Mouse (Mus musculus) limb, embryonic 14.5 days (tissue): Measurements from ENCODE around the gene Rsrc1. TPM values are rescaled to one million over a fixed set of nuclear protein-coding genes. Genes with fewer than 3 reads are reported as not detected.

Source experiments
- ATAC-seq: fragments of 200-750 bp; cut with Nextera tagmentation; 2 replicates; pipeline ENCODE4 v1.8.0; 2017; ENCODE audit warnings: low read depth, moderate number of reproducible peaks, moderate TSS enrichment; ENCODE audit not compliant: low FRiP score
- DNase-seq: peaks from one replicate; pipeline ENCODE4 v3.0.0-alpha.2; 2015; ENCODE audit warnings: low spot score
- H3K27ac ChIP-seq: fragments of 300-500 bp; sonication (generic); replicated peaks from 2 replicates; pipeline ENCODE4 v1.5.1; 2014; ENCODE audit warnings: low read depth, mild to moderate bottlenecking, low read length, moderate library complexity, mixed read lengths
- H3K27me3 ChIP-seq: fragments of 300-500 bp; sonication (generic); 2 replicates; pipeline ENCODE4 v1.6.1; 2014; ENCODE audit warnings: low read length, mixed read lengths; ENCODE audit not compliant: control insufficient read depth, insufficient read depth
- H3K36me3 ChIP-seq: fragments of 300-500 bp; sonication (generic); 2 replicates; pipeline ENCODE4 v1.6.1; 2014; ENCODE audit warnings: mild to moderate bottlenecking, low read length, moderate library complexity, mixed read lengths; ENCODE audit not compliant: control insufficient read depth, insufficient read depth
- H3K4me1 ChIP-seq: fragments of 300-500 bp; sonication (generic); 2 replicates; pipeline ENCODE4 v1.6.1; 2014; ENCODE audit warnings: antibody characterized with exemption, low read length, mixed read lengths; ENCODE audit not compliant: control insufficient read depth, insufficient read depth
- H3K4me2 ChIP-seq: fragments of 300-500 bp; sonication (generic); replicated peaks from 2 replicates; pipeline ENCODE4 v1.6.1; 2014; ENCODE audit warnings: low read depth, mild to moderate bottlenecking, low read length, moderate library complexity; ENCODE audit not compliant: severe bottlenecking
- H3K4me3 ChIP-seq: fragments of 300-500 bp; sonication (generic); replicated peaks from 2 replicates; pipeline ENCODE4 v1.5.1; 2014; ENCODE audit warnings: low read length
- H3K9ac ChIP-seq: fragments of 300-500 bp; sonication (generic); 2 replicates; pipeline ENCODE4 v1.6.1; 2014; ENCODE audit warnings: mild to moderate bottlenecking, low read depth, low read length, moderate library complexity; ENCODE audit not compliant: severe bottlenecking
- H3K9me3 ChIP-seq: fragments of 300-500 bp; sonication (generic); 2 replicates; pipeline ENCODE4 v1.6.1; 2016; ENCODE audit warnings: low read length; ENCODE audit not compliant: control insufficient read depth
- POLR2A ChIP-seq: fragments of 200-500 bp; IDR thresholded peaks from 2 replicates; pipeline ENCODE4 v1.8.0; 2012; ENCODE audit warnings: inconsistent platforms, mild to moderate bottlenecking, moderate library complexity, borderline replicate concordance; ENCODE audit not compliant: insufficient read depth, insufficient read length; ENCODE audit errors: extremely low read depth
- WGBS: fragments of 180-500 bp; shearing (Covaris S2); extraction: QIAGEN DNeasy Blood & Tissue Kit; methylation state at CpG from one replicate; pipeline ENCODE4 v1.1.7; 2014; 5-methylcytosine and 5-hydroxymethylcytosine counted together
- polyA plus RNA-seq, 2 experiments: library from polyadenylated mRNA; depleted of rRNA in 1 of 2; stranded (reverse) in 1 of 2; unstranded in 1 of 2; fragments of >200 nt; fragmentation: Nextera tagmentation in 1 of 2; extraction: Ambion mirVana in 1 of 2; gene quantifications; 2 replicates each; pipeline versions ENCODE4 v1.2.1 to v1.2.3; 2012 to 2014

The Rsrc1 gene
- polyA plus RNA-seq, 2 experiments: 22.9 to 41.8 TPM

GRCm38 (mm10) chr3:66974501-66974900 lies 6.7 kb upstream of the Rsrc1 start:
- no peak for TF ChIP-seq POLR2A
- Histone ChIP-seq H3K27me3 (peaks cover 87% of the 10 kb centered on the region), H3K4me3 (no peak overlapping the region), H3K4me1 (peaks cover 7% of the 10 kb centered on the region; the same call in 1 of the 2 replicates), H3K9me3 (no peaks in the 10 kb centered on the region), H3K27ac (no peak overlapping the region), H3K9ac (0 out of 2 replicates have a peak overlapping the region, but pooled peaks have one; percentile 8), H3K36me3 (0 out of 2 replicates have a peak, but pooled peaks cover 12% of the 10 kb centered on the region), H3K4me2 (0 out of 2 replicates have a peak overlapping the region, but pooled peaks have one; percentile 80)
- WGBS: 24% methylated on average over 3 of the region's 3 CpGs
- DNase-seq (no peak), ATAC-seq (no peak)

GRCm38 (mm10) chr3:66976889-66977615 lies 4.1 kb upstream of the Rsrc1 start:
- TF ChIP-seq POLR2A: no peak
- 0 out of 2 replicates have a peak, but pooled peaks cover 12% of the 10 kb centered on the region for H3K36me3 ChIP-seq
- H3K4me3 ChIP-seq: peak overlapping the region; percentile 66
- DNase-seq: no peak
- H3K9me3 ChIP-seq: no peaks in the 10 kb centered on the region
- WGBS: 8% methylated on average over 13 of the region's 13 CpGs
- H3K27me3 ChIP-seq: peaks cover 74% of the 10 kb centered on the region
- H3K4me1 ChIP-seq: 0 out of 2 replicates have a peak, but pooled peaks cover 3% of the 10 kb centered on the region
- H3K4me2 ChIP-seq: peak overlapping the region; percentile 67
- H3K27ac ChIP-seq: peak overlapping the region; percentile 96
- peak overlapping the region; percentile 91 for H3K9ac ChIP-seq
- peak; percentile 44; the same call in 1 of the 2 replicates for ATAC-seq

- peaks cover 71% of the 10 kb centered on the region for H3K27me3 ChIP-seq
- H3K36me3 ChIP-seq: 0 out of 2 replicates have a peak, but pooled peaks cover 12% of the 10 kb centered on the region
- WGBS: 2% methylated on average over 25 of the region's 25 CpGs
- H3K4me2 ChIP-seq: peak overlapping the region; percentile 67
- H3K9me3 ChIP-seq: no peaks in the 10 kb centered on the region
- H3K27ac ChIP-seq: peak overlapping the region; percentile 96
- 0 out of 2 replicates have a peak, but pooled peaks cover 3% of the 10 kb centered on the region for H3K4me1 ChIP-seq
- no peak for DNase-seq
- TF ChIP-seq POLR2A: no peak
- no peak for ATAC-seq
- H3K9ac ChIP-seq: peak overlapping the region; percentile 91
- peak overlapping the region; percentile 66 for H3K4me3 ChIP-seq
Observed at GRCm38 (mm10) chr3:66977811-66978456, 3.3 kb upstream of the Rsrc1 start.

- DNase-seq (no peak), ATAC-seq (no peak)
- peak overlapping the region; percentile 91 for H3K9ac ChIP-seq
- TF ChIP-seq POLR2A: no peak
- H3K9me3 ChIP-seq: no peaks in the 10 kb centered on the region
- H3K27me3 ChIP-seq: peaks cover 66% of the 10 kb centered on the region
- peak overlapping the region; percentile 96 for H3K27ac ChIP-seq
- H3K4me2 ChIP-seq: peak overlapping the region; percentile 67
- H3K4me3 ChIP-seq: peak overlapping the region; percentile 66
- WGBS: 5% methylated on average over 45 of the region's 45 CpGs
- 0 out of 2 replicates have a peak, but pooled peaks cover 6% of the 10 kb centered on the region for H3K36me3 ChIP-seq
- 0 out of 2 replicates have a peak, but pooled peaks cover 3% of the 10 kb centered on the region for H3K4me1 ChIP-seq
Observed at GRCm38 (mm10) chr3:66978457-66979381, 2.5 kb upstream of the Rsrc1 start.
